ENCODE assay signal across 21 mouse cellular contexts in genomic region chr16:59558916-59559299, GRCm38 (mm10). TPM values are rescaled to one million over a fixed set of nuclear protein-coding genes. Genes with fewer than 3 reads are reported as not detected.
DNase-seq lines count a peak whose midpoint lies in the region; ATAC-seq and TF ChIP-seq lines count a peak whose summit lies in the region.
"Had no signal": no experiment of that assay in that cellular context is flagged by ENCODE, and none has a peak within 500 bp of the region (broad histone marks: within the 10 kb centered on the region; RNA-seq: fewer than 3 reads in every experiment).

No protein-coding gene starts in this region.

- H3K4me1 ChIP-seq in heart, adult 2 months (ENCODE audit: control insufficient read depth, insufficient read depth, low read length) = peaks cover 3% of the 10 kb centered on the region
- H3K4me1 ChIP-seq in heart, embryonic 11.5 days (ENCODE audit: control insufficient read depth, insufficient read depth, low read length) = no peaks in the 10 kb centered on the region
- H3K4me1 ChIP-seq in kidney, adult 2 months (ENCODE audit: control insufficient read depth, insufficient read depth, low read length) = no peaks in the 10 kb centered on the region
- peaks cover 8% of the 10 kb centered on the region; the same call in 1 of the 2 replicates for H3K4me1 ChIP-seq in testis, adult 2 months (ENCODE audit: control insufficient read depth, insufficient read depth, low read length)
- no peaks in the 10 kb centered on the region for H3K4me1 ChIP-seq in liver, embryonic 12.5 days
- no peaks in the 10 kb centered on the region for H3K4me1 ChIP-seq in midbrain, embryonic 16.5 days (ENCODE audit: control insufficient read depth, insufficient read depth, low read length)
- H3K4me1 ChIP-seq: limb, embryonic 13.5 days had no signal

- no peaks in the 10 kb centered on the region for H3K79me2 ChIP-seq in heart, adult 2 months (replicated peaks; ENCODE audit: control insufficient read depth, insufficient read depth, low read length)

- intact Hi-C loops in heart, adult 2 months (cut with DNase I) = no loop called here

- no peak for ATAC-seq in heart, embryonic 11.5 days (replicated peaks; ENCODE audit: insufficient number of reproducible peaks, low FRiP score, low TSS enrichment)
- no peak for ATAC-seq in liver, embryonic 12.5 days
- no peak for ATAC-seq in midbrain, embryonic 16.5 days
- ATAC-seq: inflammation-experienced regulatory T-cells, adult 6 months had no signal

- no peak for DNase-seq in heart, adult 2 months
- DNase-seq in kidney, adult 2 months = no peak
- no peak for DNase-seq in kidney, adult 9 months
- DNase-seq in testis, postnatal 10 days (ENCODE audit: low spot score) = no peak
- DNase-seq: cerebellum, adult 18-20 months; cerebellum, postnatal 14 days; forebrain, postnatal 0 days; heart, postnatal 36 days; right cerebral cortex, adult 18-20 months; thymus, postnatal 25 days had no signal

- no peaks in the 10 kb centered on the region for H3K27me3 ChIP-seq in heart, adult 2 months (ENCODE audit: control insufficient read depth, insufficient read depth, low read length)
- no peaks in the 10 kb centered on the region for H3K27me3 ChIP-seq in heart, embryonic 11.5 days (ENCODE audit: control insufficient read depth, insufficient read depth, low read length)
- no peaks in the 10 kb centered on the region for H3K27me3 ChIP-seq in kidney, adult 2 months (replicated peaks; ENCODE audit: control insufficient read depth, insufficient read depth, low read length)
- no peaks in the 10 kb centered on the region for H3K27me3 ChIP-seq in testis, adult 2 months (ENCODE audit: control insufficient read depth, insufficient read depth, low read length)
- no peaks in the 10 kb centered on the region for H3K27me3 ChIP-seq in liver, embryonic 12.5 days (replicated peaks)
- no peaks in the 10 kb centered on the region for H3K27me3 ChIP-seq in midbrain, embryonic 16.5 days (ENCODE audit: control insufficient read depth, insufficient read depth, low read depth, low read length)
- H3K27me3 ChIP-seq: hindbrain, embryonic 13.5 days; limb, embryonic 13.5 days; neural tube, embryonic 15.5 days had no signal

- peak overlapping the region; percentile 61; the same call in 1 of the 2 replicates for H3K27ac ChIP-seq in heart, adult 2 months
- no peak overlapping the region for H3K27ac ChIP-seq in heart, embryonic 11.5 days (ENCODE audit: low read depth, low read length)
- H3K27ac ChIP-seq in kidney, adult 2 months (ENCODE audit: insufficient read depth, low read depth, low read length) = peak overlapping the region; percentile 65
- 0 out of 2 replicates have a peak overlapping the region, but pooled peaks have one; percentile 4 for H3K27ac ChIP-seq in testis, adult 2 months (ENCODE audit: control insufficient read depth, insufficient read depth, low read depth, low read length)
- no peak overlapping the region for H3K27ac ChIP-seq in liver, embryonic 12.5 days
- no peak overlapping the region for H3K27ac ChIP-seq in midbrain, embryonic 16.5 days (ENCODE audit: low read length)
- H3K27ac ChIP-seq: hindbrain, embryonic 13.5 days; layer of hippocampus, adult 2 months; limb, embryonic 13.5 days; liver, embryonic 14.5 days; neural tube, embryonic 15.5 days had no signal

- H3K36me3 ChIP-seq in heart, adult 2 months (ENCODE audit: control insufficient read depth, insufficient read depth, low read length) = peaks cover 2% of the 10 kb centered on the region
- peaks cover 14% of the 10 kb centered on the region for H3K36me3 ChIP-seq in heart, embryonic 11.5 days (ENCODE audit: control insufficient read depth, insufficient read depth, low read length)
- H3K36me3 ChIP-seq in kidney, adult 2 months (ENCODE audit: control insufficient read depth, insufficient read depth, low read length) = no peaks in the 10 kb centered on the region; the same call in none of the 2 replicates
- peaks cover 3% of the 10 kb centered on the region for H3K36me3 ChIP-seq in testis, adult 2 months (ENCODE audit: control insufficient read depth, insufficient read depth, low read length)
- H3K36me3 ChIP-seq in liver, embryonic 12.5 days = no peaks in the 10 kb centered on the region
- H3K36me3 ChIP-seq in midbrain, embryonic 16.5 days (ENCODE audit: control insufficient read depth, insufficient read depth, low read length) = no peaks in the 10 kb centered on the region
- H3K36me3 ChIP-seq: neural tube, embryonic 15.5 days had no signal

- no peak overlapping the region for H3K4me3 ChIP-seq in heart, adult 2 months
- no peak overlapping the region for H3K4me3 ChIP-seq in heart, embryonic 11.5 days (ENCODE audit: low read depth, low read length)
- H3K4me3 ChIP-seq in kidney, adult 2 months (ENCODE audit: insufficient read depth, low read depth, low read length) = no peak overlapping the region
- peak overlapping the region; percentile 89 for H3K4me3 ChIP-seq in testis, adult 2 months (ENCODE audit: control insufficient read depth, low read depth, low read length)
- H3K4me3 ChIP-seq in liver, embryonic 12.5 days = no peak overlapping the region
- H3K4me3 ChIP-seq in midbrain, embryonic 16.5 days (ENCODE audit: low read depth, low read length) = no peak overlapping the region
- H3K4me3 ChIP-seq: hindbrain, embryonic 13.5 days; layer of hippocampus, adult 2 months; limb, embryonic 13.5 days; neural tube, embryonic 15.5 days had no signal

- TF ChIP-seq POLR2A in heart, adult 2 months (IDR thresholded peaks at IDR 0.05; ENCODE audit: insufficient read depth, low read depth, low read length) = no peak
- TF ChIP-seq POLR2A in kidney, adult 2 months (IDR thresholded peaks at IDR 0.05; ENCODE audit: low read depth, low read length) = no peak
- no peak for TF ChIP-seq POLR2A in testis, adult 2 months (IDR thresholded peaks at IDR 0.05; ENCODE audit: control insufficient read depth, low read depth, low read length)

- H3K4me2 ChIP-seq in heart, embryonic 11.5 days = no peak overlapping the region
- H3K4me2 ChIP-seq in liver, embryonic 12.5 days = no peak overlapping the region
- H3K4me2 ChIP-seq in midbrain, embryonic 16.5 days (ENCODE audit: low read length) = no peak overlapping the region
- H3K4me2 ChIP-seq: hindbrain, embryonic 13.5 days; limb, embryonic 13.5 days; midbrain, embryonic 11.5 days; neural tube, embryonic 15.5 days had no signal

- H3K9me3 ChIP-seq in heart, embryonic 11.5 days (replicated peaks; ENCODE audit: control insufficient read depth, low read length) = no peaks in the 10 kb centered on the region
- no peaks in the 10 kb centered on the region for H3K9me3 ChIP-seq in liver, embryonic 12.5 days (replicated peaks)
- no peaks in the 10 kb centered on the region for H3K9me3 ChIP-seq in midbrain, embryonic 16.5 days (replicated peaks; ENCODE audit: control insufficient read depth, low read length, poor library complexity, severe bottlenecking)
- H3K9me3 ChIP-seq: hindbrain, embryonic 13.5 days; limb, embryonic 13.5 days; neural tube, embryonic 15.5 days had no signal

- no peak for TF ChIP-seq EP300 in heart, adult 2 months (IDR thresholded peaks at IDR 0.05; ENCODE audit: insufficient read depth, low read depth, low read length)

- H3K9ac ChIP-seq in heart, adult 2 months (ENCODE audit: low read depth, low read length) = no peak overlapping the region
- no peak overlapping the region for H3K9ac ChIP-seq in heart, embryonic 11.5 days (ENCODE audit: low read depth, low read length)
- no peak overlapping the region for H3K9ac ChIP-seq in liver, embryonic 12.5 days
- H3K9ac ChIP-seq in midbrain, embryonic 16.5 days (ENCODE audit: low read depth, low read length) = no peak overlapping the region
- H3K9ac ChIP-seq: forebrain, postnatal 0 days; hindbrain, embryonic 13.5 days; limb, embryonic 13.5 days; liver, embryonic 14.5 days; neural tube, embryonic 15.5 days had no signal

- no peak for TF ChIP-seq CTCF in heart, adult 2 months (IDR thresholded peaks at IDR 0.05)
- TF ChIP-seq CTCF in kidney, adult 2 months (conservative IDR thresholded peaks at IDR 0.05; ENCODE audit: insufficient read depth, insufficient read length, low read depth, low read length) = no peak
- TF ChIP-seq CTCF in testis, adult 2 months (IDR thresholded peaks at IDR 0.05; ENCODE audit: control insufficient read depth, insufficient read depth, insufficient replicate concordance, low read depth, low read length) = no peak

- 82% methylated on average over 10 of the region's 10 CpGs for WGBS in heart, adult 2 months
- WGBS in heart, embryonic 11.5 days (ENCODE audit: insufficient replicate concordance) = 85% methylated on average over 10 of the region's 10 CpGs
- WGBS in kidney, adult 2 months = 80% methylated on average over 10 of the region's 10 CpGs
- WGBS in liver, embryonic 12.5 days (ENCODE audit: insufficient replicate concordance) = 79% methylated on average over 10 of the region's 10 CpGs
- WGBS in midbrain, embryonic 16.5 days = 96% methylated on average over 10 of the region's 10 CpGs

RNA-seq across cellular contexts. Expression of gene Crybg3, which starts 41.9 kb away (rescaled TPM):
- 10 to 100 TPM; 65.0 to 74.7 TPM for total RNA-seq in heart, adult 2 months (2021)
- polyA plus RNA-seq in heart, adult 2 months (2012; rRNA removed) = 14.9 and 22.7 TPM in 2 replicates
- polyA plus RNA-seq in heart, embryonic 11.5 days (2014; fragmentation: Nextera tagmentation; extraction: Ambion mirVana) = 19.7 and 19.8 TPM in 2 replicates
- 4.1 and 4.7 TPM in 2 replicates for polyA plus RNA-seq in kidney, adult 2 months (2012; rRNA removed)
- 33.4 and 36.0 TPM in 2 replicates for polyA plus RNA-seq in testis, adult 2 months (2012; rRNA removed)
- polyA plus RNA-seq in liver, embryonic 12.5 days (2016; fragmentation: Nextera tagmentation; extraction: Ambion mirVana) = 1.8 and 2.4 TPM in 2 replicates
- polyA plus RNA-seq in midbrain, embryonic 16.5 days (2015; fragmentation: Nextera tagmentation; extraction: Ambion mirVana) = 2.0 and 2.7 TPM in 2 replicates

Comparison
In these comparisons a context has a peak if more than half of its experiments do, and no peak if none do; other contexts are left out.
1. H3K27ac ChIP-seq: peak in heart, adult 2 months (single experiment), kidney, adult 2 months (single experiment) and testis, adult 2 months (single experiment); none in heart, embryonic 11.5 days (single experiment), liver, embryonic 12.5 days (single experiment) and midbrain, embryonic 16.5 days (single experiment).